Mouse (Mus musculus): ENCODE results near the gene Slc43a3.
"Not testable (repeated sequence)": the region's sequence is repeated elsewhere in the genome, so short reads cannot be mapped to it uniquely, and the experiment has no call there.

Gene Slc43a3

DNA sequence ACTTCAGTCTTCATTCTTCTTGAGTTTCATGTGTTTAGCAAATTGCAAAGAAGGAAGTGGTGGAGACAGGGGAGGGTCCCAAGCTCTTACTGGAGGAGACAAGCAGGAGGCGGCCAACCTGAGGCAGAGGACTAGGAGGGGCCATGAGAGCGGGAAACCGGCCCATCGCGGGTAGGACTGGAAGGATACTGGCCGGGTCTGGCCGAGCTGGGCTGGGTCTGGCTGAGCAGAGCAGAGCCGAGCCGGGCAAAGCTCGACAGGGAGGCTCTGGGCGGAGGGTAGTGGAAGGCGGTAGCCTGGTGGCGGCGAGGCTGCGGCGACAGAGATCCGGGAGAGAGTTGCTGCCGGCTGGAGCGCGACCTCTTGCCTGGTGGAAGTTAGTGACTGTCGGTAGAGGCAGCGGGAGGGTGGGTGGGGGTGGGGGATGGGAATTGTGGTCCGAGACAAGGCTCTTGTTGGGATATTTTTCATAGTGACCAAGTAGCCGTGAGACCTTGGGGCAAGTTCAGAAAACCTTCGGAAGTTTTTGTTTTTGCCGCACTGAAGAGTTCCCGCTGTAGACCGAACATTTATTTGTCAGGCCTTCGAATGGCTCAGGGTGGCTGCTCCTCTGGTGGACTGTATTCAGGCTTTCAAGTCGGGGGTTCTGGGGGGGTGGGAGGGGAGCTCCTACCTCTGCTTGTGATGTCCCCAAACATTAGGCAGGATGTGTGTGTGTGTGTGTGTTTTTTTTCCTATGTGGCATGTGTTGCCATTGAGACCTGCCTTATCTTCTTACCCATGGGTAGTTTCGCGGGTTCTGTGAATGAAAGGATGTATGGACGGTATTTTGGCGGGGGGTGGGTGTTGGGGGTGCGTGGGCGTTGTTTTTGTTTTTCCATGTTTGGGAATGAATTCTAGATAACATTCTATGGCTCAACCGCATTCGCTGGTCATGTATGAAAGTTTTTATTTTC lies at the start of gene Slc43a3:
Slc43a3 (plus strand) TSS at position 106 of the 956 bp plus-strand sequence.
- DNase-seq (ENCODE audit: low spot score) = peak; percentile 59

DNA sequence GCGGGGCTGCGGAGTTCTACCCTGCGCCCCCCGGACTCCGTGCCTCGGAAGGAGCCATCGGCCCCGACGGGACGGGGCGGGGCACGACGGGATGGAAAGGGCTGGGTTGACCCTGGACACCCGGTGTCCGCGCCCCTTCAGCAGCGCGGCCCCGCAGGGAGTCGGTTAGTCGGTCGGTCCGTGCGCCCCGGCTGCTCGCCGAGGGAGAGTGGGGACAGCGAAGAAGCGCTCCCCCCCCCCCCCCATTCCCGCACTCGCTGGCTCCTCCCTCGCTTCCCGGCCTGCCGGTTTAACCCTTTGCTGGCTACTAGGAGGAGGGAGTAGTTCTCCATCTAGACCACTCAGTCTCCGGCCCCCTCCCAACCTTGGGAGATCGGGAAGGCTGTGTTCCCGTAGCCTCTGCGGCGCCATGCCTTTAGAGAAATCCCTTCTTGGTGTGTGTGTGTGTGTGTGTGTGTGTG lies 49.5 kb upstream of the Slc43a3 start:
- no peak for DNase-seq (ENCODE audit: low spot score)

DNA sequence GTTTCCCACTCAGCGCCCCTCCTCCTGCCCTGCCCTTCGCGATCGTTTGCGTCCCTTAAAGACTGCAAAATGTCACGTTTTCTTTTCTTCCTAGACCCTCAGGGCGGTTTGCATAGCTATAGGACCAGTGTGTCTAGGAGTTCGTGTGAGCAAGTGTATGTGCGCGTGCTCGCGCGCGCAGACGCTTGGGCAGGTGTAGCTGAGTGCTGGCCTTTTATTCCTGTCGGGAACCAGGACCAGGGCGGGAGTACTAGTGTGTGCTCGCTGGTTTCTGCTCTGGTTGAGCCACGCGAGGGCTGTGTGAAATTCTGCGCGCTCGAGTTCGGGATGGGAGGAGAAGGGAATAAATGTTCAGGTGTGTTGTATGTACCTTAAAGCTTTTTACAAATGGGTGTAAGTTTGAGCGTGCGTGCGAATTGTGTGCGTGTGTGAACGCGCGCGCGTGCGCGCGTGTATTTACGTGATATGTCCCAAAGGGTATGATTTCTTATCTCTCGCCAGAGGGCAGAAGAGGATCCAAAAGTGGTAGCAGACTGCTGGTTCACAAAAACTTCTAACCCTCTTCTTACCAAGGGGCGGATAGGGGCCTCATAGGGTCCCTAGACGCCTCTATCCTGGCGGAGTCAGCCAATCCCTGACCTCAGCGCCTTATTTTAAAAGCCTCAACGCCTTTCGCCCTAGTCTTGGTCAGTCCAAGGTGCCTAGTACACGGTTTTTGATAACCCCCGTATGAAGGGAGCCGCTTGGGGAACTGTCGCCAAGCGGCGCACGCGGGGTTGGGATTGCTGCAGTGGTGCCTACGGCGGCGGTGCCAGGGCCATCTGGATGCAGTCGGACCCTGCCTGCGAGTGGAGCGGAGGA lies 48.7 kb upstream of the Slc43a3 start:
- DNase-seq (ENCODE audit: low spot score) = no peak

DNA sequence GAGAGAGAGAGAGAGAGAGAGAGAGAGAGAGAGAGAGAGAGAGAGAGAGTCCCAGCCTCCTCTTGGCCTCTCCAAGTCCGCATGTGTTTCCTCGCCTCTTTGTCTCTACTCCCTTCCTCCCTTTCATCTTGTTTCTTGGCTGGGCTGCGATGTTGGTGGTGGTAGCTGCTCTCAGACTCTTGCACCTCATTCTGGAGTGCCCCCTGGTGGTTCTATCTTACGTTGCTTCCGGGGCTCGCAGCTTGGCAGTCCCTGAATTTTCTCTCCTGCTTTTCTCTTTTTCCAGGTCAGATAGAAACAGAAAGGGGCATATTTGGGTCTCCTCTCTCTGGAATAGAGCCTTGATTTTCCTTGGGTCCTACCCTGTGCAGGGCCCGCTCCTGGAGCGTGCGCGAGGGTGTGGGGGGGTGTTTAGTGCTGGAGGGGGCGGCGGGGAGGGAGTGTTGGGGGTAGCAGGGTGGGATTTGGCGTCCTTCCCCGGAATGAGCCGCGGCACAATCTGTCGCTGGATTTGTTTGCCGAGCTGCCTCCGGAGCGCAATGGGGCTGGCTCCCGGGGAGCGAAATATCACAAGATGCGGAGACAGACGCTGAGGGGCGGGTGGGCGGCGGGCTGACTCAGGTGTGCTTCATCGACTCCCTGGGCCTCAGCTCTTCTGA lies 47.6 kb upstream of the Slc43a3 start:
- no peak for DNase-seq (ENCODE audit: low spot score)

DNA sequence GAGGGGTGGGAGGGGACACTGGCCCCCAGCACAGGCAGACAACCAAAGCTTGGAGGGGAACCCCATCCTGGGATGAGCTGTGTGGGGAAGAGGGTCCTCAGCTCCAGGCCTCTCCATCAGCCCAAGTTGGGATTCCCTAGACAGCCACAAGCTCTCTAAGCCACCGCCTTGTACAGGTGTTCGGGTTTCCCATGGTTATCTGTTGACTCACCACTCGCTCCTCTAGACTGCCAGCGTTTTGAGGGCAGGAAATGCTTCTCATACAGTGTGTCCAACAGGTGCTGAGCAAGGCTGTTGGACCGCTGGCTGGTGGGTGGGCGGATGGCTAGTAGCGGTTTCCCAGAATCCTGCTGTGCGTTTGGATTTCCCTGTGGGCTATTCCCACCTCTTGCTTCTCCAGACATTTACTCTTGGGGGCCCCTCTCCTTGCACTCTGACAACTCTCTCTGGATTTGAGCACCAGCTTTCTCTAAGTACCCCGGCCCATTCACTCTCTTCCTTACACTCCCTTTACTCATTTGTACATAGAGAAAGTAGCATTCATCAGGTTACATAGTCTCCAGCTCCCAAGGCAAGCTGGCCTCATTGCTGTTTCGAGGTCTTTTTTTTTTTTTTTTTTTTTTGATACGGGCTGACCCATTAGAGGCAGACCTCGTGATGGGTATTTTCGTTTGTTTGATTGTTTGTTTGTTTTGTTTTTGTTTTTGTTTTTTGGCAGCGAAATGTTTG lies 46.9 kb upstream of the Slc43a3 start:
- DNase-seq (ENCODE audit: low spot score) = no peak

DNA sequence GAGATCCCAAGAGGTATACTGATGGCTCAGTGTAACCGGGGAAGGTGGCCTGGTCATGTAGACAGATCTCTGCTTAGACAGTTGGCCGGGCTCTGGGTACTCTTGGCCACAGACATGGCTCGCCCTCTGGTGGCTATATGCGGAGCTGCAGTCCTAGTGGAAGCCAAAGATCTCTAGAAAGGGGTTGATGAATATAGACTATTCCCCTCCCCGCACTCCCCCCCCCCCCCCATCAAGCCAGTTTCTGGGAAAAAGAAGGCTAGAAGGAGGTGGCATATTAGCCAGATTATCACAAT lies 46.4 kb upstream of the Slc43a3 start:
- peak; percentile 61 for DNase-seq (ENCODE audit: low spot score)

DNA sequence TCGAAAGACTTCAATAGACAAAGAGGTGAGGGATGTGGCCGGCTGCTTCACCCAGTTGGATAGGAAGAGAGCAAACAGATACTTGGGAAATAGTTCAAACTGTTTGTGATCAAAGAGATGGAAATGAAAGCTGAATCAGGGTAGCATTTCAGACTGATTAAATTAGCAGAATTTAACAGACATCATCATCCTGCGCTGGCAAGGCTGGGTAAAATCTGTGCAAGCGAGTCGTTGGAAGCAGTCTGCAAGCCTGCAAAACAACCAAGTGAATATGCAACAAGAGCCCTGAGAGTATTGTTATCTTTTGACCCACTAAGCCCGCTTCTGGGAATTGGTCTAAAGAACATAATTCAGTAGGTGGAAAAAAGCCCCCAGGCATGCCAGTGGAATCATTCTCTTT lies 43.0 kb upstream of the Slc43a3 start:
- DNase-seq (ENCODE audit: low spot score) = no peak

DNA sequence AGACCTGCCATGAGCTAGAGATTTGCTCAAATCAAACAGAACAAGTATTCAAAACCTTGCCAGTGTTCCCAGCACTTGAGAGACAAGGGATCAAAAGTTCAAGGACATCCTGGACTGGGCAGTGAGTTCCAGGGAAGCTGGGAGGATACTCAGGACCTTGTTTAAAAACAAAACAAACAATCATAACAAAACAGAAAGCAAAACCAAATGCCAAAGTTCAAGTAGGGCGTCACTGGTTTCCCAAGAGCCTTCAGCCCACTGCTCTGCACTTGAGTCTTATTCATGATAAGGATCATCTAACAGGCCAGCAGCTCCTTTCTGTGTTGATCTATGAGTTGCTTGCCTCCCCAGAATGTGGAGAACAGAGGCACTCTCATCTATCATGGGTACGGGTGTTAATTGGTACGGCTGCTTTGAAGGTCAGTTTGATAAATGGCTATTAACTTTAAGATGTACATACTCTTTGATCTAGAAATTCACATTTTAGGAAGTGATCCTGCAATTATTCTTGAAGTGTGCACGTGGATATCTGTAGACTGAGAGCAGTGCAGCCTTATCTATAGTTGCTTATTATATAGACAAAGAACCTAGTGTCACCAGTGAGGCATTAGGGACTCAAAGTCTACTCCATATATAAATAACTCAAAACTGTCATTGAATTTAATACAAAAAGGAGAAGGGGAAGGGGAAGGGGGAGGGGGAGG lies 40.7 kb upstream of the Slc43a3 start:
- no peak for DNase-seq (ENCODE audit: low spot score)

DNA sequence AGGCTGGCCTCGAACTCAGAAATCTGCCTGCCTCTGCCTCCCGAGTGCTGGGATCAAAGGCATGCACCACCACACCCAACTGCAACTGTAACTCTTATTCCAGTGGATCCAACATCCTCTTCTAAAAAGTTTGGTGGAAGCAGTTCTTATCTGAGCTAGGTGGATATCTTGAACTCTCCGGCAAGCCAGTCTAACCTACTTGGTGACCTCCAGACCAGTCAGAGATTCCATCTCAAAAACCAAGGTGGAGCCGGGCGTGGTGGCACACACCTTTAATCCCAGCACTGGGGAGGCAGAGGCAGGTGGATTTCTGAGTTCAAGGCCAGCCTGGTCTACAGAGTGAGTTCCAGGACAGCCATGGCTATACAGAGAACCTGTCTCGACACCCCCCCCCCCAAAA lies 39.7 kb upstream of the Slc43a3 start:
- not testable (repeated sequence) for DNase-seq (ENCODE audit: low spot score)

DNA sequence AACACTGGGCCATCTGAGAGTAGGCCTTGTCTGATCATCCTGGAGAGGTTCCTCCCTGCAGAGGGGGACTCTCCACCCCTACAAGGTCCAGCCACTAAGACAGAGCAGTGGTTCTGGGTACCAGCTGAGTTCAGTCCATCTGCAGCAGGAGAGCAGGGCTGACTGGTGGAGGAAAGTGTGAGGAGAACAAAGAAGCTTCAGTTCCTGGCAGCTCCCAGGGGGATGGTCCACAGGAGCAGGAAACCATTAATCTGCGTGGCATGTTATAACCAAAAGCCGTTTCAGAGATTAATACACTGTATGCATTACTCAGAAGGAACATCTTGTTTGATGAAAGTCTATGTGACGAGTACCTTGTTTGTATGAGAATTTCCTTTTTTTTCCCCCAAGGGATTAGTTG lies 23.7 kb upstream of the Slc43a3 start:
- no peak for DNase-seq (ENCODE audit: low spot score)

DNA sequence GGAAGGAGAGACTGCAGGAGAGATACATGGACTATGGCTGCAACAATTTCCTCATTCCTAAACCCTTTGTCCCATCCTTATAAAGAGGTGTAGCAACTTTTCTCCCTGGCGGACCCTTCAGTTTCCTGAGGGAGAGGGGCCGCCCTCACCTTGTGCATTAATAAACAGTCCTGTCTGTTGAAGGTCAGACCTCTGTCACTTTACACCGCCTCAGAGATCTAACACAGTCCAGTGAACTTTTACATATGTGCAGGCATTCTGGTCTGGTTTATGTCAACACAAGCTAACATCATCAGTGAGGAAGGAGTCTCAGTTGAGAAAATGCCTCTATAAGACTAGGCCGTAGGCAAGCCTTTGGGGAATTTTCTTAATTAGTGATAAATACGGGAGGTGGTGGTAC lies 22.5 kb upstream of the Slc43a3 start:
- DNase-seq (ENCODE audit: low spot score) = no peak

DNA sequence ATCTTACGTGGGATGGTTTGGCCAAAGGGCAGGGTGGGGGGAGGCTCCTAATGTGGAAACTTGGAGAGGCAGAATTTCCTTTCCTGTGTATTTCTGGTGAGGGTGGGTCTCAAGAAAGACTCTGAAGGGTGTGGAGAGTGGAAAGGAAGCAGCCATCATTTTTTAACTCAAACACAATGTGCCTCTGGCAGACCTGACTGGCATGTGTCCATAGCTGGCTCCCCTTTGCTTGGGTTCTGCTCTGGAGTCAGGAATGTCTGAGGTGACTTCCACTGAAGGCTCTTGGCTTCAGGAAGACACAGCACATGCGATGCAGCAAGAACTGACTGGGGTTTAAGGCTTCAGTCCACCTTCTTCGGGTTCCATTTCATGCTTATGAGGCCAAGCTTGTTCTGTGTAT lies 21.0 kb upstream of the Slc43a3 start:
- no peak for DNase-seq (ENCODE audit: low spot score)

DNA sequence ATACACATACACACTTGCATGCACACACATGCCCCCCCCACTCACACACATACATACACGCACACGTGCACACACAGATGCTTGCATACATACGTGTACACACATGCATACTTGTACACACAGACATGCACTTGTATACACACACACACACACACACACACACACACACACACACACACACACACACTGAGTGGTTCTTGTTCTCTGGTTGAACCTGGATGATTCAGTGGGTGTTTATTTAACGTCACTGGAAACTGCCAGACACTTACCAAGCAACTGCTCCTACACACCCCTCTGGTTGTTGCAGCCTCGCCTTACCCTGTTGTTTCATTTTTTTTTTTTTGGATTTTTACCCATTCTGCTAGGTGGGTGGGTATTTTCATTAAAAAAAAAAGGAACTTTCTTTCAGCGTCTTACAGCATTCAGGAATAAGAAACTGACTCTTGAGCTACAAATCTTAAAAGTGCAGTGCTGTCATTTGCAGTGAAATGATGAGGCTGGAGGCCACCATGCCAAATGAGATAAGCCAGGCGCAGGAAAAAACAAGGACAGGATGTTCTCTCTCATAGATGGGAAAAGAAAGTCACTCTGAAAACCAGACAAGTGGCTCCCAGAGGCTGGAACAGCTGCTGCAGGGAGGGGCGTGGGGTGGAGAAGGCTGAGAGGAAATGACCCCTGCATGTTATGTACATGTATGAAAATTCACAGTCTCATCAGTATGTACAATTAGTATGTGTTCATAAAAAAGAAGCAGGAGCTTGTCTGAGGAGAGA lies 19.6 kb upstream of the Slc43a3 start:
- no peak for DNase-seq (ENCODE audit: low spot score)

DNA sequence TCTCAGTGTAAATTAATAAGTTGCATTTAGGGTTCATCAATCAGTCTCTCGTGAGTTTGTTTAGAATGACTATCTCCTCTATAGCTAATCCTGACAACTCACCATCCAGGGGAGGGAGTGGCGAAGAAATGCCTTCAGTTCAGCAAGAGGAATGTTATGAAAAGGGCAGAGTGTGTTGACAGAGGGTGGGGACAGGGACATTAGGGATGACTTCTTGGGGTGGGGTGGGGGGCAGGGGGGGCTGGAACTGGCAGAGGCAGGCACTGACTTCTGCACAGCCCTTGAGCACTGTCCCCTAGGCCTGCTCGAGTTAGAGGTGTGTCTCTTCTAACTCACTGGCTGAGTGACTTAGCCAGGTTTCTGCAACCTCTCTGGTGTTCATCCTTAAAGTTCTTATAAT lies 18.2 kb upstream of the Slc43a3 start:
- DNase-seq (ENCODE audit: low spot score) = no peak

DNA sequence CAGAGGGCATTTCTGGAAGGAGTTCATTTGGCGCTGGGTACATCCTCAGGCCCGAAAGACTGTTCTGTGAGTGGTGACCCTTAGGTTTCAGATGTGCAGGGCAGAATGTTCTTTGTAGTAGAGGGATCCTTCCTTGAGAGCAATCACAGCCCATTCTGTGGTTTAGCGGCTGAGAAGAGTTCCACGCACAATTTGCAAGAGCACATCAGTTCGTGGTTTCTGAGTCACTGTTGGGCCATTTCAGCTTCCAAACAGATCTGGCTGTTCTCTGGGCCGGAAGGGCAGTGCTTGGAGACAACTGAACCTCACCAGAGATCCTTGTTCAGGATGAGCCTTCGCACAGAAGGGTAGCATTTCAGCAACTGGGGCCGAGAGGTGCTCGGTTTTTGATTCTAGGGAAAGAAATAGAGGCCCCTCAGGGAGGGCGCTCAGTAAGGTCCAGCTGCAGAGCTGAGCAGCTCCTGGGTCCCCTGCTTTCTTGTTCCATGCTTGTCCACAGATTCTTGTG lies 16.7 kb upstream of the Slc43a3 start:
- DNase-seq (ENCODE audit: low spot score) = no peak

DNA sequence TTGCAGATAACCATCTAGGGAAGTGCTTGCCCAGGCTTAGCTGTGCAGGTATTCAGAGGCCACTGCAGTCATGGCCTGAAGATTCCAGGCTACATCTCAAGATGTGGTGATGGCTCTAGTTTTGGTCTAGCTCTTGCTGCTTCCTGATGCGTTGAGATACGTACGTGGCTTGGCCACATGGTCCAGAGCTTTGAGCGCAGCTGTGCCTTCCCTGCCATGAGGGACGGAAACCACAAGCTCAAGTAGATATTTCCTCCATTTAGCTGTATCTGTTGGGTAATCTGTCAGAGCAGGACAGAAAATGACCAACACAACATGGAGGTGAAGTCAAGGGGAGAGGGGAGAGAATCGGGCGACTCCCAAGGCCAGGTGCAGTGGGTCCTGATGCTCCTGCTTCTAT lies 6.2 kb upstream of the Slc43a3 start:
- no peak for DNase-seq (ENCODE audit: low spot score)

DNA sequence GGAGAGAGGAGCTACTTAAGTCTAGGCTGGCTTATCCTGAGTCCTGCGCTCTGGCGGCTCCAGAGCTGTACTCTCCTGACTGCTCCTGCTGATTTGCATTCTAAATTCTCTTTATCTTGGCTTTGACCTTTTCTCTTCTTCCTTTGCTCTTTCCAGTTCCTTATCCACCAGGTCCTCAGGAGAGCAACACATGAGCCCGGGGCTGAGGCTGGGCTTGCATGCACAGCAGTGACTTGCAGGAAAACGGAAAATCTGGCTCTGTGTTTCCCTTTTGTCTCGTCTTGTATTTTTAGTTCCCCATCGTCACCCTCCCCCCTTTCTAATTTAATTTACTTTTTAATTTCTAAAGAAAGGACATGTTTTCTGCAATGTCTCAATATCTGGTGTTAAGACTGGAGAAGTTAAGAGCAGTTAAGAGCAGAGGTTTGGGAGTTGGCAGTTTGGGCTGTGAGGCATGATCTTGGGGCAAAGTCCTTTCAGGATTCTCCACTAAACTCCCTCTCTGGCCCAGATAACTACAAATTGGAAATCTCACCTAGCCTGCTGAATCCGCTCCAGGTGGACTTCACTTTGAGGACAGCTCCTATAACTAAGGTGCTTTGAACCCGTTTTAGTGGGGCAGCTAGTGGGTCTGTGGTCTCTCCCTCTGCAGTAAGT lies 2.3 kb upstream of the Slc43a3 start:
- no peak for DNase-seq (ENCODE audit: low spot score)

DNA sequence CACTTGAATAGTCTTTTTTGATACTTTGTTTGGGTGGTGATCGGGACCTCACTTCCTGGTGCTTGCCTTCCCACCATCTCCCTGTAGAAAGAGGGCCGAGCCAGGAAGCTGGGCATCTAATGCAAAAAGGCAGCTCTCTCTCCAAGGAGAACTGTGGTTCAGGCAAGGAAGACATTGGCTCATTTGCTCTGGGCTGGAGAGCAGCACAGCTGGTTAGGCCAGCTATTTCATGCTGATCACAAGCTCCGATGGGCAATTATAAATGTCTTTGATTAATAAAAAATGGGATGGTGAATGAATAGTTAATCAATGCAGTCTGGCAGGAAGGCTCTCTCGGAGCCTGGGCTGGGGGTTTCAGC lies 1.8 kb upstream of the Slc43a3 start:
- no peak for DNase-seq (ENCODE audit: low spot score)

DNA sequence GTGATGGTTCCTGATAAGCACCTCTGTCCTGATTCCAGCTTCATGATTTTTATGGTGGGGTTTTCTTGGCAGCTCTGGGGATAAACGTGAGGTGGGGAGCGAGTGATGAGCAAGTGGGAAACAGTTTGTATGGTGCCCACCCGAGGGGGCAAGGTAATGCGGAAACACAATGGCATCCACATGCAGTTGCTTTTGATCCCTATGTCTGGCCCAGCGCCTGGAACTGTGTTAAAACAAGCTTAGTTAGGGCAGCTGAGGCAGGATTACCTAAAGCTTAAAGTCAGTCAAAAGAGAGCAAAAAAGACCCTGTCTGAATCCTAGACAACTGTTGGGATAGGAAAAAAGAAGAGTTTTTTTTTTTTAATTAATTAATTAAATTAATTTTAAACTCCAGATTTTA lies 1.3 kb upstream of the Slc43a3 start:
- no peak for DNase-seq (ENCODE audit: low spot score)

Data from ovary, postnatal 10 days (tissue).